Mouse (Mus musculus): ENCODE data around the gene Dytn. TPM values are rescaled to one million over a fixed set of nuclear protein-coding genes. Genes with fewer than 3 reads are reported as not detected.
A peak's percentile ranks its signal among the peaks of the same experiment; 100 is the strongest.

Gene Dytn
- not detected in 2 replicates for polyA plus RNA-seq (2015; fragmentation: Nextera tagmentation; extraction: Ambion mirVana)

- Histone ChIP-seq H3K9me3 (no peaks in the 10 kb centered on the region), H3K4me2 (no peak within 1 kb of the TSS), H3K4me1 (no peaks in the 10 kb centered on the region), H3K27ac (no peak within 1 kb of the TSS), H3K4me3 (no peak within 1 kb of the TSS), H3K36me3 (no peaks in the 10 kb centered on the region), H3K9ac (no peak within 1 kb of the TSS), H3K27me3 (no peaks in the 10 kb centered on the region)
- WGBS, result 87% methylated on average over 4 of the region's 4 CpGs
- ATAC-seq (ENCODE audit: borderline replicate concordance, extremely low read depth, low FRiP score, low TSS enrichment), result no peak
Measured at GRCm38 (mm10) chr1:63686827-63687226, at the start of gene Dytn. TSS of gene Dytn (minus strand) at chr1:63686927.

GRCm38 (mm10) chr1:63730240-63730771, 43.6 kb upstream of the Dytn start, which contains the start of the genes Mdh1b and Fastkd2:
TSS of gene Mdh1b (minus strand) at chr1:63730318.
TSS of gene Fastkd2 (plus strand) at chr1:63730614.
- Histone ChIP-seq H3K9ac (peak within 1 kb of the TSS; percentile 47), H3K9me3 (no peaks in the 10 kb centered on the region), H3K27ac (no peak within 1 kb of the TSS), H3K27me3 (no peaks in the 10 kb centered on the region), H3K4me2 (peak within 1 kb of the TSS; percentile 62), H3K4me3 (peak within 1 kb of the TSS; percentile 59), H3K36me3 (no peaks in the 10 kb centered on the region), H3K4me1 (peaks cover 17% of the 10 kb centered on the region)
- WGBS, result under 1% methylated on average over 31 of the region's 31 CpGs
- peak; percentile 94 for ATAC-seq (ENCODE audit: borderline replicate concordance, extremely low read depth, low FRiP score, low TSS enrichment)

GRCm38 (mm10) chr1:63729796-63730195, 43.1 kb upstream of the Dytn start:
- Histone ChIP-seq H3K9me3 (no peaks in the 10 kb centered on the region), H3K4me3 (peak overlapping the region; percentile 59), H3K27ac (no peak overlapping the region), H3K9ac (0 out of 2 replicates have a peak overlapping the region, but pooled peaks have one; percentile 47), H3K4me1 (peaks cover 17% of the 10 kb centered on the region), H3K27me3 (no peaks in the 10 kb centered on the region), H3K36me3 (no peaks in the 10 kb centered on the region), H3K4me2 (peak overlapping the region; percentile 57)
- ATAC-seq (ENCODE audit: borderline replicate concordance, extremely low read depth, low FRiP score, low TSS enrichment), result peak; percentile 36; the same call in 1 of the 2 replicates
- WGBS, result 44% methylated on average over 8 of the region's 8 CpGs

GRCm38 (mm10) chr1:63720161-63720560, 33.4 kb upstream of the Dytn start:
- H3K4me1 ChIP-seq, result no peaks in the 10 kb centered on the region
- H3K4me3 ChIP-seq, result no peak overlapping the region
- no peak overlapping the region for H3K9ac ChIP-seq
- H3K27me3 ChIP-seq, result no peaks in the 10 kb centered on the region
- no peaks in the 10 kb centered on the region for H3K9me3 ChIP-seq
- ATAC-seq (ENCODE audit: borderline replicate concordance, extremely low read depth, low FRiP score, low TSS enrichment), result no peak
- no peak overlapping the region for H3K27ac ChIP-seq
- no peaks in the 10 kb centered on the region for H3K36me3 ChIP-seq
- no peak overlapping the region for H3K4me2 ChIP-seq
- WGBS, result 78% methylated on average over 7 of the region's 7 CpGs

GRCm38 (mm10) chr1:63708876-63709275, 22.1 kb upstream of the Dytn start:
- no peak overlapping the region for H3K4me2 ChIP-seq
- H3K9me3 ChIP-seq, result no peaks in the 10 kb centered on the region
- no peak overlapping the region for H3K27ac ChIP-seq
- no peak for ATAC-seq (ENCODE audit: borderline replicate concordance, extremely low read depth, low FRiP score, low TSS enrichment)
- H3K9ac ChIP-seq, result no peak overlapping the region
- no peaks in the 10 kb centered on the region for H3K36me3 ChIP-seq
- 70% methylated on average over 3 of the region's 3 CpGs for WGBS
- H3K4me3 ChIP-seq, result no peak overlapping the region
- H3K27me3 ChIP-seq, result no peaks in the 10 kb centered on the region
- H3K4me1 ChIP-seq, result no peaks in the 10 kb centered on the region; the same call in 1 of the 2 replicates

- Histone ChIP-seq H3K4me2 (no peak overlapping the region), H3K4me3 (no peak overlapping the region), H3K36me3 (no peaks in the 10 kb centered on the region), H3K9me3 (no peaks in the 10 kb centered on the region), H3K27ac (no peak overlapping the region; the same call in 1 of the 2 replicates), H3K4me1 (no peaks in the 10 kb centered on the region; the same call in 1 of the 2 replicates), H3K27me3 (no peaks in the 10 kb centered on the region), H3K9ac (no peak overlapping the region)
- WGBS, result 49% methylated on average over 5 of the region's 5 CpGs
- no peak; the same call in 1 of the 2 replicates for ATAC-seq (ENCODE audit: borderline replicate concordance, extremely low read depth, low FRiP score, low TSS enrichment)
Measured at GRCm38 (mm10) chr1:63705733-63706132, 19.0 kb upstream of the Dytn start.

- no peak for ATAC-seq (ENCODE audit: borderline replicate concordance, extremely low read depth, low FRiP score, low TSS enrichment)
- H3K4me3 ChIP-seq, result no peak overlapping the region
- no peaks in the 10 kb centered on the region for H3K4me1 ChIP-seq
- H3K36me3 ChIP-seq, result no peaks in the 10 kb centered on the region
- H3K4me2 ChIP-seq, result no peak overlapping the region
- WGBS, result 64% methylated on average over 3 of the region's 3 CpGs
- H3K27me3 ChIP-seq, result no peaks in the 10 kb centered on the region
- H3K9ac ChIP-seq, result no peak overlapping the region
- no peaks in the 10 kb centered on the region for H3K9me3 ChIP-seq
- H3K27ac ChIP-seq, result no peak overlapping the region
Measured at GRCm38 (mm10) chr1:63696861-63697260, 10.1 kb upstream of the Dytn start.

- 77% methylated on average over 3 of the region's 3 CpGs for WGBS
- Histone ChIP-seq H3K4me2 (no peak overlapping the region), H3K9me3 (no peaks in the 10 kb centered on the region), H3K4me3 (no peak overlapping the region), H3K27me3 (no peaks in the 10 kb centered on the region), H3K4me1 (no peaks in the 10 kb centered on the region), H3K9ac (no peak overlapping the region), H3K36me3 (no peaks in the 10 kb centered on the region), H3K27ac (no peak overlapping the region)
- ATAC-seq (ENCODE audit: borderline replicate concordance, extremely low read depth, low FRiP score, low TSS enrichment), result no peak
Measured at GRCm38 (mm10) chr1:63675975-63676374, 10.8 kb downstream of the Dytn start.

GRCm38 (mm10) chr1:63668852-63669160, 17.9 kb downstream of the Dytn start:
- Histone ChIP-seq H3K9me3 (no peaks in the 10 kb centered on the region), H3K9ac (no peak overlapping the region), H3K4me1 (no peaks in the 10 kb centered on the region), H3K36me3 (no peaks in the 10 kb centered on the region), H3K27ac (no peak overlapping the region), H3K4me2 (0 out of 2 replicates have a peak overlapping the region, but pooled peaks have one; percentile 22), H3K27me3 (peaks cover 9% of the 10 kb centered on the region; the same call in 1 of the 2 replicates), H3K4me3 (no peak overlapping the region)
- ATAC-seq (ENCODE audit: borderline replicate concordance, extremely low read depth, low FRiP score, low TSS enrichment), result no peak
- WGBS, result 4% methylated on average over 3 of the region's 3 CpGs

GRCm38 (mm10) chr1:63667949-63668851, 18.5 kb downstream of the Dytn start:
- ATAC-seq (ENCODE audit: borderline replicate concordance, extremely low read depth, low FRiP score, low TSS enrichment), result no peak
- Histone ChIP-seq H3K9me3 (no peaks in the 10 kb centered on the region), H3K27ac (no peak overlapping the region), H3K27me3 (peaks cover 9% of the 10 kb centered on the region; the same call in 1 of the 2 replicates), H3K4me1 (no peaks in the 10 kb centered on the region), H3K9ac (no peak overlapping the region), H3K4me2 (0 out of 2 replicates have a peak overlapping the region, but pooled peaks have one; percentile 22), H3K36me3 (no peaks in the 10 kb centered on the region), H3K4me3 (no peak overlapping the region)
- 25% methylated on average over 13 of the region's 13 CpGs for WGBS

- H3K4me3 ChIP-seq, result no peak overlapping the region
- H3K9me3 ChIP-seq, result no peaks in the 10 kb centered on the region
- no peaks in the 10 kb centered on the region for H3K4me1 ChIP-seq
- H3K27ac ChIP-seq, result no peak overlapping the region
- no peak overlapping the region for H3K4me2 ChIP-seq
- whole genome bisulfite sequencing, result 37% methylated on average over 9 of the region's 9 CpGs
- no peak overlapping the region for H3K9ac ChIP-seq
- H3K36me3 ChIP-seq, result no peaks in the 10 kb centered on the region
- ATAC-seq (ENCODE audit: borderline replicate concordance, extremely low read depth, low FRiP score, low TSS enrichment), result no peak
- peaks cover 9% of the 10 kb centered on the region; the same call in 1 of the 2 replicates for H3K27me3 ChIP-seq
Measured at GRCm38 (mm10) chr1:63667201-63667948, 19.4 kb downstream of the Dytn start.

Data from lung, embryonic 15.5 days (tissue).